Mouse (Mus musculus): ENCODE measurements around the gene Ankrd65.
A peak's percentile ranks its signal among the peaks of the same experiment; 100 is the strongest.

DNA sequence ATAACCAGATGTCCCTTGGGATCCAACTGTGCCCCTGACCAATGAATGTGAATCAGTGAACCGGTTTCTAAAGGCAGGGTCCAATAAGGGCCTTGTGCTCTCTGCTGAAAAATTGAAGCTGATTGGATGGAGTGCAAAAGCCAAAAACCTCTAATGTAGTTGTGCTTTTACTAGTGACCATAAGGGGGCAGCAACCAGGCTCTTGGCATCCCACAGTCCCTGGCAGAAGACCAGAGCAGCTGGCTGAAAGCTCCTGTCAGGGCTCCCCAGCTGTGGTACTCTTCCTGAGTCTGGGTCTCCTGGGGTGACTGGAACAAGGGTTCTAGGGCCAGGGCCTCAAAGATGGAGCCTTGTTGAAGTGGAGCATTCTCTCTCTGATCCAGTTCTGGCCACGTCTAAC, 43.6 kb downstream of the Ankrd65 start:
- no peak for TF ChIP-seq POLR2A (IDR thresholded peaks at IDR 0.05; ENCODE audit: borderline replicate concordance, control insufficient read depth, low read depth, low read length)
- TF ChIP-seq CTCF (IDR thresholded peaks at IDR 0.05; ENCODE audit: control insufficient read depth, insufficient read depth, low read length) = peak; percentile 65

Data from bone marrow, adult 2 months (tissue).